Mouse (Mus musculus): ENCODE measurements around the gene Nphp1. TPM values are rescaled to one million over a fixed set of nuclear protein-coding genes. Genes with fewer than 3 reads are reported as not detected.

Nphp1 gene
- total RNA-seq (2021) = 10 to 100 TPM; 15.5 to 18.2 TPM
- long read RNA-seq, experiment 1, partial matches to known transcripts = 0 of 10 reads
- long read RNA-seq, experiment 1, other reads (novel, unspliced or antisense) = 5 of 10 reads
- long read RNA-seq, experiment 2, transcript Nphp1-202 (20 exons, 2,296 nt) = major isoform, 8 of 20 reads
- long read RNA-seq, experiment 2, transcript Nphp1-201 (20 exons, 2,260 nt) = minor isoform, 5 of 20 reads
- long read RNA-seq, experiment 2, partial matches to known transcripts = 1 of 20 reads
- long read RNA-seq, experiment 2, other reads (novel, unspliced or antisense) = 6 of 20 reads

DNA sequence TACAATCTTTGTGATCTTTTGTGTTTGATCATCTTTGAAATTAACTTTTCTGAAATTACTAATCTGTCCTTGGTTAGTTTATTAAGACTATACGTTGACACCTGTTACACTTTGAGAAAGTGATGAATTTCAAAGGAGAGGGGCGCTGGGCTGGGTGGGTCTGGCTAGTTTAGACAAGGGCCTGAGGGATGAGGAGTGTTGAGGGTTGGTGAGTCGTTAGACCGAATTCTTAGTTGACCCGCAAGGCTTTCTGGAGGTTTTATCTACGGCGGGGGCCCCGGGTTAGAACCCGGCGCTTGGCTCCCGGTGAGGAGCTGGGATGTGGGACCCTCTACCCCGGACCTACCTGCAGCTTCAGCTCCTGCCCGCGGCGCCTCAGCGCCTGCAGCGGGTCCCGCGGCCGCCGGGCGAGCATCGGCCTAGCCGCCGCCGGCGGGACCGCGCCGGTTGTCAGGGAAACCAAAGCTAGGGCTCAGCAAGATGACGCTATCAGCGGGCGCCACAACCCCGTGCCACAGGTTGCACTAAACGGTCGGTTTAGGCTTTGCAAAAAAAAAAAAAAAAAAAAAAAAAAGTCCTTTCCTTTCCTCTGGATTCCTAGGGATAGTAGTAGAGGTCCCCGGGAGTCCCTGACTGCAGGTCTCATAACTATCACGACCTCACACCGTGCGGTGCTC, at the start of gene Nphp1:
Gene Nphp1 (minus strand): TSS at position 458 of the 677 bp plus-strand sequence.
- DNase-seq (ENCODE audit: extremely low spot score in 1 of 2, low spot score in 2 of 2) = peak; percentile 88
- peak within 1 kb of the TSS; percentile 28; the same call in 1 of the 2 replicates for H3K27ac ChIP-seq
- intact Hi-C loops (cut with DNase I) = no loop called here
- H3K4me3 ChIP-seq = peak within 1 kb of the TSS; percentile 96
- TF ChIP-seq CTCF (IDR thresholded peaks at IDR 0.05) = no peak

DNA sequence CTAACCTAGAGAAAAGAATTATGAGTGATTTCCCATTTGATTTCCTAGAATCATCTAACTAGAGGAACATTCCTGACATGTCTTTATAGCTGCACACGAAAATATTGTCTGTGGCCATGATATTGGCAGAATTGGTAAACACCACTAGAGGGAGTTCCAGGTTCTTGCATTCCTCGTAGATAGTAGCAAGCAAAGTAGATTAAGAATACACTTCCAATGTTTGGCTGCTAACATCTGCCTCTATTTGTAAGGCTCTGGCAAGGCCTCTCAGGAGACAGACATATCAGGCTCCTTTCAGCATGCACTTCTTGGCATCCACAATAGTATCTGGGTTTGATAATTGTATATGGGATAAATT, 44.1 kb upstream of the Nphp1 start:
- H3K4me3 ChIP-seq = no peak overlapping the region
- no peak overlapping the region for H3K27ac ChIP-seq
- intact Hi-C loops (cut with DNase I) = no loop called here
- no peak for DNase-seq (ENCODE audit: extremely low spot score in 1 of 2, low spot score in 2 of 2)
- TF ChIP-seq CTCF (IDR thresholded peaks at IDR 0.05) = peak; percentile 53

DNA sequence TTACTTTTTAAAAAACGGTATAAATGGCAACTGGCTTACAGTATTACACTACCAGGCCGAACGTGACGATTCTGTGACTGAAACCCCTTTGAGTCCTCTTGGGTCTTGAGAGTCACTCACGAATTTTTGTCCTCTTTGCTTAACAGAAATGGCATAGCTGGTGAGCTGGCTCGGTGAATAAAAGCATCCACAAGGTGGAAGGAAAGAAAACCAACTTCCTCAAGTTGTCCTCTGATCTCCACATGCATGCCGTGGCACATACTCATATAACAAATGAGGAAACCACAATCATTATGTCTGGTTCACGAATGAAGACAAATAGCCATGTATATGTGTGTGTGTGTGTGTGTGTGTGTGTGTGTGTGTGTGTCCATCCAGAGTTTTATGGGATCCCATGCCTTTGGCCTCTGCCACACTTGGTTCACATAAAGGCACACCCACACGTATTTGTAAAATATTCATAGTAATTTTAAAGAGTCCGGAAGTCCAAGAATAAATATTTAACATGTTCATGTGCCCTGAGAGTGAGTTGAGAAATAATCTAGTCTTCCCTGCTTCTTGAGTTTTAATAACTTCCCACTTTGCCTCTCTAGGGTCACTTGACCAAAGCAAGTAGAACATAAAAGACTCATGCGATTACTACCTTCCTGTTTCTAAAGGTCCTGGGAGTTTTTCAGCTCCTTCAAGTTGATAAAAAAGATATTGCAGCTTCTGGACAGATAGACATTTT, 43.6 kb upstream of the Nphp1 start:
- H3K27ac ChIP-seq = no peak overlapping the region
- intact Hi-C loops (cut with DNase I) = no loop called here
- peak overlapping the region; percentile 52 for H3K4me3 ChIP-seq
- no peak for DNase-seq (ENCODE audit: extremely low spot score in 1 of 2, low spot score in 2 of 2)
- TF ChIP-seq CTCF (IDR thresholded peaks at IDR 0.05) = no peak

DNA sequence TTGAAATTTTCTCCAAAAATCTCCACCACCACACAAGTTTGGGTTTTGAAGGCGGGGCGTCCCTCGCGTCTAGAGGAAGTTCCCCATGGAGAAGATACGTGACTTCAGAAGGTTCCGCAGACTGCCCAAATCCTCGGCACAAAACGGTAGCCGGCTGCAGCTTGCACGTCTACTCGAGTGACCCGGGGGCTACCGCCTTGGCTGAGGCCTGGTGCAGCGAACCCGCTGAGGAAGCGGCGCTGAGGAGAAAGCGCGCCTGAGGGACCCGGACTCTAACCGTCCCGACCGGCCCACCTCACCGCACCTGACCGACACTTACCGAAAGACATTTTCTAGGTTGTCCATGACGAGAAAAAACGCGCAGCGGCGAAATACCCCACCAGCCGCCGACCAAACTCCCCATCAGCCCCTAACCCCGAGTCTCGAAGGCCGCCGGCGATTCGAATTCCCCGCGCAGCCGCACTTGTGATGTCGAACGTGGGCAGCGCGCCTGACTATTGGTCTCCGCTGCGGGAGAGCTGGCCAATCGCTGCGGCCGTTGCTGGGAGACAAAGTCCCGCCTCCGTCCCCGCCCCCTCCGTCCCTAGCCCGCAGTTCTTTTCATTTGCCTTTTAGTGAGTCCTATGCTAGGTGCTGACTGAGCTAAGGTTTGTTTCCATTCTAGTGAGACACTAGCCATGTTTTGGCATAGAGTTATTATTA, 42.9 kb upstream of the Nphp1 start, which contains the start of gene Bub1:
Gene Bub1 (minus strand): TSS at position 465 of the 702 bp plus-strand sequence.
- TF ChIP-seq CTCF (IDR thresholded peaks at IDR 0.05) = peak; percentile 19; the same call in 1 of the 2 replicates
- Histone ChIP-seq H3K4me3 (peak within 1 kb of the TSS; percentile 52), H3K27ac (no peak within 1 kb of the TSS)
- intact Hi-C loops (cut with DNase I) = no loop called here
- DNase-seq (ENCODE audit: extremely low spot score in 1 of 2, low spot score in 2 of 2) = peak; percentile 91 to 92

DNA sequence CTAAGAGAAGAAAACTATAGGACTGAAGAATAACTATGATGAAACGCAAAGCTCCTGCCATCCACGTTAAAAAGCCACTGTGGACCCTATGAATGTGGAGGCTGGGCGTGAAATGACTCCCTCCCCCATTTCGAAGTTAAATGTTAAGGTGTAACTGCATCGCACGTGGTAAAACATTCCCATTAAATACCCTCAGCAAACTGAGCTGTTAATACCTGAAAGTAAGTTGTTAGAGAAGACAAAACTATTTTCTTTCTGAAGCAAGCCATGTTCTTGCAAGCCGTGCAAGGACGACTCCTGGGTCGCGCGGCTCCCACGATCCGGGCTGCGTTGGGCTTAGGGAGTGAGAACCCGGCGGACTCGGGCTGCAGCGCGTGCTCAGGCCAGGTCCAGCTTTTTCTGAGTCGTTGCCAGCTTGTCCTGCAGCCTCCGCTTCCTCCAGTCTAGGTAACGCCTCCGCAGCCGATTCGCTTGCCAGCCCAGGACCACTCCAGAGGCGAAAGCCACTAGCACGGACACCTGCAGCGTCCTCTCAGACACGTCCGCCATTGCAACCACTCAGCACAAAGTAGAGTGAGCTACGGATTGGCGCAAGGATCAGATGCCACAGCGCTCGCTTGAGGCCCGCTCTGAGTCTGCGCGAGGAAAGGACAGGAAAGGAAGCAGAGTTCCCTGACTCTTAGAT, 3.4 kb upstream of the Nphp1 start, which contains the start of gene Mtln:
Gene Mtln (minus strand): TSS at position 570 of the 685 bp plus-strand sequence.
- intact Hi-C loops (cut with DNase I) = no loop called here
- no peak for TF ChIP-seq CTCF (IDR thresholded peaks at IDR 0.05)
- H3K27ac ChIP-seq = peak within 1 kb of the TSS; percentile 91
- peak; percentile 87 to 89 for DNase-seq (ENCODE audit: extremely low spot score in 1 of 2, low spot score in 2 of 2)
- peak within 1 kb of the TSS; percentile 62 for H3K4me3 ChIP-seq

DNA sequence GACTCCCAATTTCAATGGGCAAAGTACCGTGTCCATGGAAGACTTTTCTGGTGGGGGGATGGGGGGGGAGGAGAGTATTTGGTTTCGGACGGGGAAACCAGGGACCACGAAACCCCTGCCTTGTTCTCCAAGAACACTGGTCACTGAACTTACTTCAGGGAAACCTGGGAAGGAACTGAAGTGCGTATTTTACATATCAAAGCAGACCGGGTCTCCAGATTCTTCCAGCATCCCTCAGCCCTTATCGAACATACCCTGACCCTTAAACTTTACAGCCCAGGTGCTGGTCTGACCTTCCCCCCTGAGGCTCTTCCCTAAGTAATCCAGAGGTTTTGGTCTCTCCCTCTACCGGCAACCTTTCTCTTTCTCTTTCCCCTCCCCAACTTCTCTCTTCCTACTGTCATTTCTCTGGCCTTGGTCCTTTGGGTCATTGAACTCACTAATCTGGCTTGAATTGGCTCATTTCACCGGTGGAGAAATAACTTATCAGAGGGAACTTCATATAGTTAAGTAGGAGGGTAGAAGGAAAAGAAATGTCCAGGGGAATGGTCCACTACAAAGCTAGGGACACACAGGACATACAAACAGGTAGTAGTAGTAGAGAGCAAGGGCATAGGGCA, 1.1 kb upstream of the Nphp1 start:
- no peak overlapping the region for H3K4me3 ChIP-seq
- no peak overlapping the region for H3K27ac ChIP-seq
- no peak for DNase-seq (ENCODE audit: extremely low spot score in 1 of 2, low spot score in 2 of 2)
- no peak for TF ChIP-seq CTCF (IDR thresholded peaks at IDR 0.05)
- intact Hi-C loops (cut with DNase I) = no loop called here

- Histone ChIP-seq H3K4me3 (peak overlapping the region; percentile 96), H3K27ac (peak overlapping the region; percentile 28; the same call in 1 of the 2 replicates)
- DNase-seq (ENCODE audit: extremely low spot score in 1 of 2, low spot score in 2 of 2) = no peak
- intact Hi-C loops (cut with DNase I) = no loop called here
- no peak for TF ChIP-seq CTCF (IDR thresholded peaks at IDR 0.05)
Measured at GRCm38 (mm10) chr2:127789138-127789537, 441 bp upstream of the Nphp1 start.

DNA sequence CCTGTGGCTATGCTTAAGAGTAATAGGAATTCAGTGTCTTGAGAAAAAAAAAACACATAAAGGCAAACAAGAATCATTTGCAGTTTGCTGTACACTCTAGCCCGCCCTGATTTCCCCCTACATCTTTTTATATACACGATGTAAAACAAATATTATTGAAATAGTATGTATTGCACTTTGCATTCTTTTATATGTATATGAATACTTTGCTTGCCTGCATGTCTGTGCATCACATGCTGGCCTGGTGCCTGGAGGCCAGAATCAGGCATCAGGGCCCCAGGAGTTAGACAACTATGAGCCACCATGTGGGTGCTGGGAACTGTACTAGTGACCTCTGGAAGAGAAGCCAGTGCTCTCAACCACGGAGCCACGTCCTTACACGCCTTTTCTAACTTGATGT, 1.5 kb downstream of the Nphp1 start:
- no peak for TF ChIP-seq CTCF (IDR thresholded peaks at IDR 0.05)
- intact Hi-C loops (cut with DNase I) = no loop called here
- DNase-seq (ENCODE audit: extremely low spot score in 1 of 2, low spot score in 2 of 2) = no peak
- no peak overlapping the region for H3K27ac ChIP-seq
- H3K4me3 ChIP-seq = no peak overlapping the region

DNA sequence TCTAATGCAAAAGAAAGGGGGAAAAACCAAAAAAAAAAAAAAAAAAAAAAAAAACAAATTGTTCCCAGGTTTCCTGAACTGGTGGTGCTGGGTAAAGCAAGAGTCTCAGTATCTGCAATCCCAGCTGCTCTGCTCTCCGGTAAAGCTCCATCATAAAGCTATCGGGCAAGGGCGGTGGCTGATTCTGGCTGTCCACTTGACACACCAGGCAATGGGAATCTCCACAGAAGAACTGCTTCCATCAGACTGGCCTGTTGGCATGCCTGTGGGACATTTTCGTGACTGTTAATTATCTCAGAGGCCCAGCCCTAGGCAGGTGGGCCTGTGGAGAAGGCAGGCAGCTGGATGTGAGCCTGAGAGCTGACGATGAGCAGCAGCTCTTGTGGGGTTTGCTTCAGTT, 10.2 kb downstream of the Nphp1 start:
- H3K27ac ChIP-seq = no peak overlapping the region

DNA sequence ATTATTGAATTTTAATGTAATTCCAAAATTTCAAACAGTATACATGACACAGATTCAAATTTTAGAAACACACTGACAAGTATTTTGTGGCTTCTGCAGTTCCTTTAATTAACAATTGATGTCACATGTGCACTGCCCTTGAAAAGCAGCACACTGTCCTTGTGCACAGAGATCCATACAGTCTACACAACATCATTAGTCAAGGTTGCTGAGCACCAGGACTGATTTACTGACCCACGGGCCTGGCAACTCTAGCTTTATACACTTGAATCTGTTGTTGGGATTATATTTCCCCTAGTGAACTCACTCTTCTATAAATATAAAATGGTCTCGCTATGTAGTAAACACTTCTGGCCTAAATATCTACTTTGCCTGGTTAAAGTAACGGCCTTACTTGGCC, 13.7 kb downstream of the Nphp1 start:
- DNase-seq (ENCODE audit: extremely low spot score in 1 of 2, low spot score in 2 of 2) = no peak
- Histone ChIP-seq H3K27ac (no peak overlapping the region), H3K4me3 (no peak overlapping the region)
- intact Hi-C loops (cut with DNase I) = no loop called here
- no peak for TF ChIP-seq CTCF (IDR thresholded peaks at IDR 0.05)

More for the DNA sequence above, 10.2 kb downstream of the Nphp1 start:
- no peak overlapping the region for H3K4me3 ChIP-seq
- no peak for DNase-seq (ENCODE audit: extremely low spot score in 1 of 2, low spot score in 2 of 2)
- intact Hi-C loops (cut with DNase I) = no loop called here
- no peak for TF ChIP-seq CTCF (IDR thresholded peaks at IDR 0.05)

- intact Hi-C loops (cut with DNase I) = no loop called here
- Histone ChIP-seq H3K27ac (no peak overlapping the region), H3K4me3 (no peak overlapping the region)
- no peak for DNase-seq (ENCODE audit: extremely low spot score in 1 of 2, low spot score in 2 of 2)
- no peak for TF ChIP-seq CTCF (IDR thresholded peaks at IDR 0.05)
Measured at GRCm38 (mm10) chr2:127774578-127774941, 14.1 kb downstream of the Nphp1 start.

Measured in left cerebral cortex, adult 2 months (tissue).